Mouse (Mus musculus) limb, embryonic 11.5 days (tissue): ENCODE measurements around the gene Gm12117. TPM values are rescaled to one million over a fixed set of nuclear protein-coding genes. Genes with fewer than 3 reads are reported as not detected.

Source experiments
- ATAC-seq: fragments of 200-750 bp; cut with Nextera tagmentation; 2 replicates; pipeline ENCODE4 v1.8.0; 2017; ENCODE audit warnings: low read depth; ENCODE audit not compliant: insufficient number of reproducible peaks, low FRiP score, low TSS enrichment
- DNase-seq: peaks from one replicate; pipeline ENCODE4 v3.0.0-alpha.2; 2015; ENCODE audit warnings: low spot score
- H3K27ac ChIP-seq: fragments of 300-500 bp; sonication (generic); replicated peaks from 2 replicates; pipeline ENCODE4 v1.5.1; 2014; ENCODE audit warnings: low read depth, mild to moderate bottlenecking, low read length
- H3K27me3 ChIP-seq: fragments of 300-500 bp; sonication (generic); 2 replicates; pipeline ENCODE4 v1.6.1; 2014; ENCODE audit warnings: mild to moderate bottlenecking, low read length, mixed read lengths; ENCODE audit not compliant: control insufficient read depth, insufficient read depth
- H3K36me3 ChIP-seq: fragments of 300-500 bp; sonication (generic); 2 replicates; pipeline ENCODE4 v1.6.1; 2014; ENCODE audit warnings: mild to moderate bottlenecking, low read length, moderate library complexity, mixed read lengths; ENCODE audit not compliant: control insufficient read depth, insufficient read depth
- H3K4me1 ChIP-seq: fragments of 300-500 bp; sonication (generic); 2 replicates; pipeline ENCODE4 v1.6.1; 2014; ENCODE audit warnings: low read length, mixed read lengths; ENCODE audit not compliant: control insufficient read depth, insufficient read depth
- H3K4me2 ChIP-seq: fragments of 300-500 bp; sonication (generic); 2 replicates; pipeline ENCODE4 v1.6.1; 2014; ENCODE audit warnings: low read depth, mild to moderate bottlenecking, moderate library complexity; ENCODE audit not compliant: severe bottlenecking
- H3K4me3 ChIP-seq: fragments of 300-500 bp; sonication (generic); 2 replicates; pipeline ENCODE4 v1.5.1; 2014; ENCODE audit warnings: low read depth, low read length
- H3K9ac ChIP-seq: fragments of 300-500 bp; sonication (generic); 2 replicates; pipeline ENCODE4 v1.6.1; 2014; ENCODE audit warnings: mild to moderate bottlenecking, low read length
- H3K9me3 ChIP-seq: fragments of 300-500 bp; sonication (generic); 2 replicates; pipeline ENCODE4 v1.6.1; 2016; ENCODE audit warnings: low read length; ENCODE audit not compliant: control insufficient read depth
- WGBS: fragments of 180-500 bp; shearing (Covaris S2); extraction: QIAGEN DNeasy Blood & Tissue Kit; methylation state at CpG from one replicate; pipeline ENCODE4 v1.1.7; 2014; 5-methylcytosine and 5-hydroxymethylcytosine counted together
- polyA plus RNA-seq: library from polyadenylated mRNA; unstranded; fragments of >200 nt; fragmentation: Nextera tagmentation; extraction: Ambion mirVana; gene quantifications from 2 replicates; pipeline ENCODE4 v1.2.1, GENCODE M21; 2014

The Gm12117 gene
- not detected in 2 replicates for polyA plus RNA-seq

DNA sequence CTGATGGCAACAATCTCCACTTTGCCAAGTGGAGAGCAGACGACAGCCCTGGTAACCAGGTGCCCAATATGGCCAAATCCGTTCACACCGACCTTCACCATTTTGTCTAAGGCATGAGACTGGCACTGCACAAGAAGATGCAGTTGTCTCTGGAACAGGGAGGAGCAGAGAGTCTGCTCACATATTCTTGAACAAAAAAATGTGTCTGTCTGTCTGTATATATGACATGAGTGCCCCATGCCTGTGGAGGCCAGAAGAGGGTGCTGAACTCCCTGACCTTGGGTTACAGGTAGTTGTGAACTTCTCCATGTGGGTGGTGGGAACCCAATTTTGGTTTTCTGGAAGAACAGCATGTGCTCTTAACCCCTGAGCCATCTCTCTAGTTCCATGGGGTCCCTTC lies at the start of gene Gm12117:
Gene Gm12117 (minus strand): TSS at position 101 of the 400 bp plus-strand sequence.
- no peak within 1 kb of the TSS for H3K4me2 ChIP-seq
- ATAC-seq (no peak), DNase-seq (no peak)
- H3K9ac ChIP-seq: no peak within 1 kb of the TSS
- no peaks in the 10 kb centered on the region for H3K4me1 ChIP-seq
- H3K27me3 ChIP-seq: no peaks in the 10 kb centered on the region
- WGBS: 91% methylated on average over 3 of the region's 3 CpGs
- H3K9me3 ChIP-seq: no peaks in the 10 kb centered on the region
- no peak within 1 kb of the TSS for H3K4me3 ChIP-seq
- H3K36me3 ChIP-seq: no peaks in the 10 kb centered on the region
- H3K27ac ChIP-seq: no peak within 1 kb of the TSS

GRCm38 (mm10) chr11:33319006-33319611 lies 42.6 kb upstream of the Gm12117 start:
- Histone ChIP-seq H3K9ac (no peak overlapping the region), H3K4me3 (no peak overlapping the region), H3K4me1 (no peaks in the 10 kb centered on the region), H3K4me2 (no peak overlapping the region), H3K9me3 (no peaks in the 10 kb centered on the region), H3K27ac (no peak overlapping the region), H3K36me3 (no peaks in the 10 kb centered on the region), H3K27me3 (no peaks in the 10 kb centered on the region)
- ATAC-seq (no peak), DNase-seq (no peak)
- 72% methylated on average over 7 of the region's 7 CpGs for WGBS

DNA sequence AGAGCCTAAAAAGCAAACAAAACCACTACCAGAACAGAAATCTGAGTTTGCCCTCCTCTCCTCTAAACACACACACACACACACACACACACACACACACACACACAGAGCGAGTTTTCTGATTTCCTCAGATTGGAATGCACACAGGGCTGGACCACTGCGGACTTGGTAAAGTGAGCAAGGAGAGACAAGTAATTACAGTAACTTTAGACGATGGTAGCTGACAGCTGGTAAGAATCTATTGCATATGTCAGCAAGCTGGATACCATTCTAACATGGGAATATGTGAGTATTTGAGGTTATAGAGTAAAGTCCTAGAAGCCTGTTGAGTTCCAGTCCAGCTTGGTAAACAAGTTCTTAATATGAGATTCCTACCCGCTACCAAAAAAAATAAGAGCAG lies 33.0 kb upstream of the Gm12117 start:
- 73% methylated on average over 4 of the region's 4 CpGs for WGBS
- ATAC-seq: no peak

GRCm38 (mm10) chr11:33300859-33301258 lies 24.3 kb upstream of the Gm12117 start:
- H3K27ac ChIP-seq: no peak overlapping the region
- 30% methylated on average over 8 of the region's 8 CpGs for whole genome bisulfite sequencing
- H3K4me1 ChIP-seq: no peaks in the 10 kb centered on the region
- no peaks in the 10 kb centered on the region for H3K27me3 ChIP-seq
- H3K9ac ChIP-seq: no peak overlapping the region
- DNase-seq: no peak
- H3K4me2 ChIP-seq: no peak overlapping the region
- no peak overlapping the region for H3K4me3 ChIP-seq
- H3K9me3 ChIP-seq: no peaks in the 10 kb centered on the region
- H3K36me3 ChIP-seq: no peaks in the 10 kb centered on the region
- no peak for ATAC-seq

More for the DNA sequence above, 33.0 kb upstream of the Gm12117 start:
- Histone ChIP-seq H3K27ac (no peak overlapping the region), H3K36me3 (no peaks in the 10 kb centered on the region), H3K4me3 (no peak overlapping the region), H3K27me3 (no peaks in the 10 kb centered on the region), H3K4me1 (no peaks in the 10 kb centered on the region), H3K9ac (no peak overlapping the region), H3K9me3 (no peaks in the 10 kb centered on the region), H3K4me2 (no peak overlapping the region)
- DNase-seq: no peak

GRCm38 (mm10) chr11:33299371-33299770 lies 22.8 kb upstream of the Gm12117 start:
- no peaks in the 10 kb centered on the region for H3K9me3 ChIP-seq
- no peaks in the 10 kb centered on the region for H3K36me3 ChIP-seq
- H3K4me2 ChIP-seq: no peak overlapping the region
- DNase-seq (no peak), ATAC-seq (no peak)
- no peak overlapping the region for H3K9ac ChIP-seq
- H3K27ac ChIP-seq: no peak overlapping the region
- no peaks in the 10 kb centered on the region for H3K27me3 ChIP-seq
- H3K4me1 ChIP-seq: no peaks in the 10 kb centered on the region; the same call in 1 of the 2 replicates
- WGBS: 50% methylated on average over 11 of the region's 11 CpGs
- H3K4me3 ChIP-seq: no peak overlapping the region

- peaks cover 4% of the 10 kb centered on the region for H3K4me1 ChIP-seq
- no peaks in the 10 kb centered on the region for H3K27me3 ChIP-seq
- no peaks in the 10 kb centered on the region for H3K9me3 ChIP-seq
- no peak overlapping the region for H3K4me2 ChIP-seq
- ATAC-seq: no peak
- no peak overlapping the region for H3K4me3 ChIP-seq
- no peak for DNase-seq
- no peak overlapping the region for H3K9ac ChIP-seq
- no peak overlapping the region for H3K27ac ChIP-seq
- WGBS: 79% methylated on average over 8 of the region's 8 CpGs
- H3K36me3 ChIP-seq: no peaks in the 10 kb centered on the region
Measured at GRCm38 (mm10) chr11:33297121-33297520, 20.6 kb upstream of the Gm12117 start.

DNA sequence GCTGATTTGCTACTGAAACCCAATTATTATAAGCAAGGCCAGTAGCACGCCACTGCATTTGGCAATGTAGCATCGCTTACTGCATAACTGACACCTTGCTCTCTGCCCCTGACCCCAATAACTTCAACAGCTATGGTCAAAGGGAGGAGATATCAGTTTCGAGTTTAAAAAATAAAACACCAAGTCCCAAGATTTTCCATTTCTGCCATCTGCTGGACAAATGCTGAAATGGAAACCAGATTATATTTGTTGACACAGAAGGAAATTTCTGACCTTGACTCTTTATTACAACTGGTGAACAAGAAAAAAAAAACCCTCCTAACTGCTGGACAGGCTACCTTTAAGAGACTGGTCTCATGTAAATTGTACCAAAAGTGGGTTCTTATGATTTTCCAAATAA lies 18.9 kb upstream of the Gm12117 start:
- H3K4me2 ChIP-seq: no peak overlapping the region
- no peaks in the 10 kb centered on the region for H3K27me3 ChIP-seq
- no peak overlapping the region for H3K27ac ChIP-seq
- 46% methylated on average over 3 of the region's 3 CpGs for WGBS
- no peak overlapping the region for H3K9ac ChIP-seq
- H3K4me1 ChIP-seq: peaks cover 5% of the 10 kb centered on the region
- H3K4me3 ChIP-seq: no peak overlapping the region
- ATAC-seq (no peak), DNase-seq (no peak)
- no peaks in the 10 kb centered on the region for H3K9me3 ChIP-seq
- H3K36me3 ChIP-seq: no peaks in the 10 kb centered on the region

GRCm38 (mm10) chr11:33294063-33294462 lies 17.5 kb upstream of the Gm12117 start:
- Histone ChIP-seq H3K9ac (no peak overlapping the region), H3K27ac (no peak overlapping the region)
- WGBS: 60% methylated on average over 6 of the region's 6 CpGs

DNA sequence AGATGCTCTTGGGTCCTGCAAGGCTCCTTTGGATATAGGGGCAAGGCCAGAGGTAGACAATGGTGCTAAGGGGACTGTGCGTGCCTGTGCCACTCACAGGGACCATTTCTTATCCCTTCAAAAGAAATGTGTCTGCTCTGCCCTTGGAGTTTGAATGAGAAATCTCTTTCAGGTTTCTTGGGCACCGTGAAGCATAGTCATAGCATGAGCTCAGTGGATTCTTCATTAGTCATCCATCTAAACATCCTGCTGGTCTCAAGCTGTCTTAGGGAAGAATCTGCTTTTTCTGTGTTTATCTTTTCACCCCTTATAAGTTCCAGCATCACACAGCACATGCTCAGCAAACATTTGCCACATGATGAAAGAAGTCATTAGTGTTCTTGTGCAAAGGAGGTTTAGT lies 2.0 kb upstream of the Gm12117 start:
- H3K9me3 ChIP-seq: no peaks in the 10 kb centered on the region
- H3K4me2 ChIP-seq: no peak overlapping the region

More at GRCm38 (mm10) chr11:33294063-33294462, 17.5 kb upstream of the Gm12117 start:
- no peak for DNase-seq
- H3K9me3 ChIP-seq: no peaks in the 10 kb centered on the region
- peaks cover 5% of the 10 kb centered on the region for H3K4me1 ChIP-seq
- ATAC-seq: no peak
- H3K36me3 ChIP-seq: no peaks in the 10 kb centered on the region
- no peak overlapping the region for H3K4me2 ChIP-seq
- no peak overlapping the region for H3K4me3 ChIP-seq
- H3K27me3 ChIP-seq: no peaks in the 10 kb centered on the region

More for the DNA sequence above, 2.0 kb upstream of the Gm12117 start:
- Histone ChIP-seq H3K4me3 (no peak overlapping the region), H3K27ac (no peak overlapping the region), H3K27me3 (no peaks in the 10 kb centered on the region), H3K36me3 (no peaks in the 10 kb centered on the region), H3K4me1 (no peaks in the 10 kb centered on the region), H3K9ac (no peak overlapping the region)
- WGBS: 88% methylated on average over 2 of the region's 2 CpGs
- DNase-seq (no peak), ATAC-seq (no peak)
